Mouse (Mus musculus) testis, adult 2 months (tissue): ENCODE results near the gene Gc. TPM values are rescaled to one million over a fixed set of nuclear protein-coding genes. Genes with fewer than 3 reads are reported as not detected.

ENCODE experiments used
- H3K27ac ChIP-seq: fragments of 200-500 bp; 2 replicates; pipeline ENCODE4 v1.5.1; 2012; ENCODE audit warnings: low read depth, low read length; ENCODE audit not compliant: control insufficient read depth, insufficient read depth
- H3K27me3 ChIP-seq: fragments of 200-500 bp; 2 replicates; pipeline ENCODE4 v1.6.1; 2012; ENCODE audit warnings: mild to moderate bottlenecking, low read length, moderate library complexity; ENCODE audit not compliant: control insufficient read depth, insufficient read depth
- H3K36me3 ChIP-seq: fragments of 200-500 bp; 2 replicates; pipeline ENCODE4 v1.6.1; 2012; ENCODE audit warnings: mild to moderate bottlenecking, low read length; ENCODE audit not compliant: control insufficient read depth, insufficient read depth
- H3K4me1 ChIP-seq: fragments of 200-500 bp; 2 replicates; pipeline ENCODE4 v1.6.1; 2012; ENCODE audit warnings: low read length; ENCODE audit not compliant: control insufficient read depth, insufficient read depth
- H3K4me3 ChIP-seq: fragments of 200-500 bp; 2 replicates; pipeline ENCODE4 v1.5.1; 2012; ENCODE audit warnings: low read depth, mild to moderate bottlenecking, low read length, moderate library complexity, mixed read lengths; ENCODE audit not compliant: control insufficient read depth
- CTCF ChIP-seq: fragments of 200-500 bp; IDR thresholded peaks from 2 replicates; pipeline ENCODE4 v1.5.1; 2012; ENCODE audit warnings: low read depth, mild to moderate bottlenecking, inconsistent platforms, low read length, moderate library complexity; ENCODE audit not compliant: control insufficient read depth, insufficient read depth, insufficient replicate concordance
- POLR2A ChIP-seq: fragments of 200-500 bp; IDR thresholded peaks from 2 replicates; pipeline ENCODE4 v1.6.1; 2012; ENCODE audit warnings: low read depth, mild to moderate bottlenecking, inconsistent platforms, low read length, moderate library complexity; ENCODE audit not compliant: control insufficient read depth
- polyA plus RNA-seq: library from polyadenylated mRNA; depleted of rRNA; stranded (reverse); fragments of >200 nt; gene quantifications from 2 replicates; pipeline ENCODE4 v1.2.3, GENCODE M21; 2012; rRNA removed

Gene Gc
- polyA plus RNA-seq, 1 experiment = not detected

DNA sequence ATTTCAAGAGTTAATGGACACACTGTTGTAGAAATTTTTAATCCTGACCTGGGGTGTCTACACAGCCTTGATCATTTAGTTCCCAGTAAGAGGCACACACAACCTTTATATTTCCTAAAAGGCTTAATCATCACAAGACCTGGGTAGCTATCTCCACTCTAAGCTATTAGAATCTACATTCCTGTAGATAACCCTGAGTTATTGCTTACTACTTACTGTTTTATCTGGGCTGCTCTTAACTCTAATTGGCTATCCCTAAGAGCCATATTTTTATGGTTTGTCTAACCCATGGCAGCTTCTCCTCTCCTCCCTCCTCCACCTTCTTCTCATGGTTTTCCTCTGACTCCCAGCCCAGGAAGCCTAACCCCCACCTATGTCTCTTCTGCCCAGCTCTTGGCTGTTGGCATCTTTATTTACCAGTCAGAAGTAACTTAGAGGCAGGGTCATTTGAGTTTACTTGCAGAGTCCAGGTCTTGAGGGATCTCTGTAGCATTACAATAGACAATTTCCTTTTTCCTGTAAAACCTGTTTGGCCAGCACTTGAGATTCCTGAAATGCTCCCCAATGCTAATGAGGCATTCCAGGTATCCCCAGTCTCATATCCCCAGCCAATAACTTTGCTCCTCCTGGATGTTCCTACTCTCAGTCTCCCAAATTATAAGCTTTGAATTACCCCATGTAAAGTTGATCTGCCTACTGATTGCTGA, 50.2 kb downstream of the Gc start:
- Histone ChIP-seq H3K27ac (no peak overlapping the region), H3K4me3 (no peak overlapping the region), H3K36me3 (no peaks in the 10 kb centered on the region), H3K27me3 (no peaks in the 10 kb centered on the region), H3K4me1 (peaks cover 2% of the 10 kb centered on the region; the same call in 1 of the 2 replicates)
- no peak for TF ChIP-seq CTCF
- no peak for TF ChIP-seq POLR2A

GRCm38 (mm10) chr5:89405132-89405531, 52.6 kb downstream of the Gc start:
- Histone ChIP-seq H3K4me1 (peaks cover 2% of the 10 kb centered on the region; the same call in 1 of the 2 replicates), H3K4me3 (no peak overlapping the region)

DNA sequence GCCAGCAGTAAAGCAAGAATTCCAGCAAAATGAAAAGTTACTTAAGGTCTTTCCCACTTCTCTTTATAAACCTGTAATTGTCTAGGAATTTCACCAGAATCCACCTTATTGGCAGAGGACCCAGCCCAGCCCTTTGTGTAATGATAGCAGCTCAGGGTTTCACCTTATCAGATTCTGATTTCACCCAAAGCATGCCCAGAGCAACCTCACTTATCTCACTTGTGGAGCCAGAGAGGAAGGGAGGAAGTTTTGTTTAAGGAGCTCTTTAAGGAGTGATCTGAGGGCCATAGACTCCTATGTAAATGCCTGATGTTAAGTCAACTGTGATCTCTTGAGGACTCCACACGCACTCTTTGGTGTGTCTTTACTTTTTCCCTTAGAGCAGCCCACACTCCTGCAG, 67.3 kb downstream of the Gc start:
- no peak overlapping the region for H3K4me3 ChIP-seq
- TF ChIP-seq POLR2A (no peak), CTCF (no peak)
- H3K27ac ChIP-seq = no peak overlapping the region
- H3K36me3 ChIP-seq = no peaks in the 10 kb centered on the region
- no peaks in the 10 kb centered on the region for H3K4me1 ChIP-seq
- no peaks in the 10 kb centered on the region for H3K27me3 ChIP-seq

More at GRCm38 (mm10) chr5:89405132-89405531, 52.6 kb downstream of the Gc start:
- TF ChIP-seq POLR2A (no peak), CTCF (no peak)
- H3K27me3 ChIP-seq = no peaks in the 10 kb centered on the region
- no peak overlapping the region for H3K27ac ChIP-seq
- H3K36me3 ChIP-seq = no peaks in the 10 kb centered on the region

DNA sequence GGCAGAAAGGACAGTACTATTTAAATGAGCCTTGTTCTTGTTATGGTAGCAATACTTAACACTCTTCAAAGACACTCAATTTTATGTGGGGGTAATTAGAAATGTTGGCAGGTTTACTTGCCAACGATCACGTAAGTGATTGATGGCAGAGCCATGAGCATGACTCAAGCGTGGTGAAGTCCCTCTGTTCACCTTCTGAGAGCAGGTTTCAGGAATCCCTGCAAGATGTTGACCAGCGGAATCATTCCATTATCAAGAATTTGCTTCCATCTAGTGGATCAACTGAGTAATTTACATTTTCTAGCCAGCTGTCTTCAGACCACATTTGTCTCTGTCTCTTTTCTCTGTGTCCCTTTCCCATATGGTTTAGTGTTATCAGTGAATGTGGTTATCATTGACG, 73.5 kb downstream of the Gc start:
- H3K36me3 ChIP-seq = no peaks in the 10 kb centered on the region

GRCm38 (mm10) chr5:89381340-89381739, 76.4 kb downstream of the Gc start:
- Histone ChIP-seq H3K27ac (no peak overlapping the region), H3K4me3 (no peak overlapping the region), H3K27me3 (no peaks in the 10 kb centered on the region), H3K36me3 (no peaks in the 10 kb centered on the region), H3K4me1 (no peaks in the 10 kb centered on the region)
- no peak for TF ChIP-seq POLR2A
- TF ChIP-seq CTCF = no peak

More for the DNA sequence above, 73.5 kb downstream of the Gc start:
- no peak for TF ChIP-seq CTCF
- no peak for TF ChIP-seq POLR2A
- no peaks in the 10 kb centered on the region for H3K27me3 ChIP-seq
- no peaks in the 10 kb centered on the region for H3K4me1 ChIP-seq
- H3K27ac ChIP-seq = no peak overlapping the region
- no peak overlapping the region for H3K4me3 ChIP-seq

GRCm38 (mm10) chr5:89370140-89370539, 87.6 kb downstream of the Gc start:
- no peaks in the 10 kb centered on the region for H3K4me1 ChIP-seq
- no peak for TF ChIP-seq POLR2A
- no peak for TF ChIP-seq CTCF
- no peaks in the 10 kb centered on the region for H3K36me3 ChIP-seq
- no peak overlapping the region for H3K27ac ChIP-seq
- no peaks in the 10 kb centered on the region for H3K27me3 ChIP-seq
- H3K4me3 ChIP-seq = no peak overlapping the region

GRCm38 (mm10) chr5:89368045-89368743, 89.5 kb downstream of the Gc start:
- H3K4me1 ChIP-seq = no peaks in the 10 kb centered on the region
- TF ChIP-seq CTCF = no peak
- no peak for TF ChIP-seq POLR2A
- H3K4me3 ChIP-seq = no peak overlapping the region
- H3K27me3 ChIP-seq = no peaks in the 10 kb centered on the region
- H3K27ac ChIP-seq = no peak overlapping the region
- no peaks in the 10 kb centered on the region for H3K36me3 ChIP-seq

Other genes with a start within 250 kb of the Gc start
- 0.06 TPM in 1 of 2 replicates, not detected in the other for gene Npffr2, start 69.5 kb upstream of the Gc start, polyA plus RNA-seq